Mouse (Mus musculus) CH12.LX (cell line): ENCODE results near the gene H2al1b.
"Not testable (repeated sequence)": the region's sequence is repeated elsewhere in the genome, so short reads cannot be mapped to it uniquely, and the experiment has no call there.

Experiments
- CTCF ChIP-seq, 2 experiments: IDR thresholded peaks in 1 of 2; conservative IDR thresholded peaks in 1 of 2; 2 replicates each; pipeline ENCODE4 v1.5.1; 2011 to 2012; ENCODE audit warnings: low read depth in 2 of 2, low read length in 2 of 2, improper control_type of control experiment in 1 of 2, inconsistent platforms in 1 of 2, mild to moderate bottlenecking in 1 of 2, moderate library complexity in 1 of 2
- ELF1 ChIP-seq: IDR thresholded peaks from 2 replicates; pipeline ENCODE4 v1.6.1; 2014; ENCODE audit warnings: low read depth, mild to moderate bottlenecking, inconsistent platforms, low read length, improper control_type of control experiment
- EP300 ChIP-seq: IDR thresholded peaks from 2 replicates; pipeline ENCODE4 v1.6.1; 2011; ENCODE audit warnings: low read length, improper control_type of control experiment
- GABPA ChIP-seq: IDR thresholded peaks from 2 replicates; pipeline ENCODE4 v1.6.1; 2012; ENCODE audit warnings: low read depth, low read length, improper control_type of control experiment, inconsistent platforms; ENCODE audit not compliant: insufficient replicate concordance
- KAT2A ChIP-seq: IDR thresholded peaks from 2 replicates; pipeline ENCODE4 v1.6.1; 2012; ENCODE audit warnings: low read length, improper control_type of control experiment, inconsistent platforms; ENCODE audit not compliant: insufficient replicate concordance
- MAX ChIP-seq: IDR thresholded peaks from 2 replicates; pipeline ENCODE4 v1.6.1; 2011; ENCODE audit warnings: low read length, improper control_type of control experiment
- MEF2A ChIP-seq: IDR thresholded peaks from 2 replicates; pipeline ENCODE4 v1.6.1; 2014; ENCODE audit warnings: low read depth, mild to moderate bottlenecking, inconsistent platforms, low read length, improper control_type of control experiment, borderline replicate concordance
- MXI1 ChIP-seq: IDR thresholded peaks from 2 replicates; pipeline ENCODE4 v1.6.1; 2011; ENCODE audit warnings: mild to moderate bottlenecking, low read depth, low read length, improper control_type of control experiment
- NELFE ChIP-seq: IDR thresholded peaks from 2 replicates; pipeline ENCODE4 v1.6.1; 2011; ENCODE audit warnings: low read depth, low read length, improper control_type of control experiment
- POLR2A ChIP-seq: IDR thresholded peaks from 2 replicates; pipeline ENCODE4 v1.6.1; 2011; ENCODE audit warnings: low read depth, mild to moderate bottlenecking, improper control_type of control experiment, low read length
- SIN3A ChIP-seq: IDR thresholded peaks from 2 replicates; pipeline ENCODE4 v1.6.1; 2012; ENCODE audit warnings: low read length, improper control_type of control experiment, inconsistent platforms
- USF1 ChIP-seq: IDR thresholded peaks from 2 replicates; pipeline ENCODE4 v1.6.1; 2014; ENCODE audit warnings: low read depth, mild to moderate bottlenecking, inconsistent platforms, low read length, improper control_type of control experiment
- USF2 ChIP-seq: conservative IDR thresholded peaks from 2 replicates; pipeline ENCODE4 v1.6.1; 2011; ENCODE audit warnings: low read depth, low read length, improper control_type of control experiment
- ZC3H11A ChIP-seq: IDR thresholded peaks from 2 replicates; pipeline ENCODE4 v1.6.1; 2012; ENCODE audit warnings: low read depth, mild to moderate bottlenecking, inconsistent platforms, low read length, improper control_type of control experiment

DNA sequence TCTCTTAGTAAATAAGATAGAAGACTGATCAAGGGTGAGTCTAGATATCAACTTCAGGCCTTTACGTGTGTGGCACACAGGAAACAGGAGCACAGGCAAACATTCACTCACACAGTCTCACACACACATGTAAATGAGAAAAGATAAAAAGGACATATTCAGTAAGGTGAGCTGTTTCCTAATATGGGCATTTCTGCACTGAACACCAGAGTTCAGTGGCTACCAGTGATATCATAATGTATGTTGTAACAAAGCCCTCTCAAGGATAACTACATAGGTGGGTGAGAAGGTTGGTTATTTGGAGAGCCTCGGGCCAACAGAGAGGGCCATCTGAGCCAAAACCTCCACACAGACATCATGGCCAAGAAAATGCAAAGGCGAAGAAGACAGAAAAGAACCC is at the start of gene H2al1b:
- not testable (repeated sequence) for TF ChIP-seq MEF2A; NELFE; USF2; ZC3H11A; POLR2A; CTCF (conservative IDR thresholded peaks at IDR 0.05 in 1 of 2, IDR thresholded peaks at IDR 0.05 in 1 of 2; ENCODE audit: low read depth in 2 of 2, low read length in 2 of 2); SIN3A; ELF1; USF1; KAT2A; GABPA; MXI1; MAX; EP300
